Comparison of ENCODE assay signal across 3 mouse cellular contexts in the genomic region with DNA sequence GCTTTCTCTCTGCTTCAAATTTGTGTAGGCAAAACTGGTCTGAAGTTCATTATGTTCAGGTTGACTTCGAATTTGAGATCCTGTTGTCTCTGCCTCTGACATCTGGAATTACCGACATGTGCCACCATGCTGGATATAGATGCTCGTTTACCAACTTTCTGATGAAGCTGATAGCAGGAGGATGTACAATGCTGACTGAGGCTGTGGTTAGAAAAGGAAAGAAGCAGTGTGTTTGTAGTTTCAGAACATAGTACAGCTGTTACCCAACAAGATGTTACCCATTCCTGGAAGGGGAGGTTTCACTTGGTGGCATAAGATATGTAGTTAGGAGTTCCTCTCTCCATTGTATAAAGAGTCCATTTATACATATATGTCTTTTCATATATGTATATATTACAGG.
ATAC-seq lines count a peak whose summit lies in the region.

No protein-coding gene starts in this region.

- ATAC-seq in CD4-positive, CD25-positive, alpha-beta regulatory T cell, adult 4 months = peak; percentile 55
- ATAC-seq in activated CD4-positive, CD25-positive, alpha-beta regulatory T cell, adult 4 months = peak; percentile 70
- peak; percentile 27 for ATAC-seq in inflammation-experienced regulatory T-cells, adult 6 months
